Mouse (Mus musculus) megakaryocyte-erythroid progenitor cell, adult 5-6 weeks (primary cell): ENCODE results near the gene Gm47955. TPM values are rescaled to one million over a fixed set of nuclear protein-coding genes. Genes with fewer than 3 reads are reported as not detected.
"Not testable (repeated sequence)": the region's sequence is repeated elsewhere in the genome, so short reads cannot be mapped to it uniquely, and the experiment has no call there.

ENCODE experiments used
- ATAC-seq: replicated peaks from 2 replicates; pipeline ENCODE4 v1.8.0; 2016; ENCODE audit warnings: mild to moderate bottlenecking, inconsistent platforms; ENCODE audit not compliant: severe bottlenecking, poor library complexity, low FRiP score, low TSS enrichment
- total RNA-seq, 2 experiments: library from RNA; stranded (forward) in 1 of 2; stranded (reverse) in 1 of 2; fragments of 200-1000, 215-1000 nt in 1 of 2; fragments of >200 nt in 1 of 2; fragmentation: Nextera tagmentation in 1 of 2; gene quantifications; 2 replicates each; pipeline ENCODE4 v1.2.3; 2014 to 2017

The Gm47955 gene
- total RNA-seq, 2 experiments from 2014 or later, result not detected

GRCm38 (mm10) chr1:82991062-82991461 is 31.0 kb downstream of the Gm47955 start:
- ATAC-seq, result no peak

- ATAC-seq, result no peak
Measured at GRCm38 (mm10) chr1:82991596-82991995, 31.5 kb downstream of the Gm47955 start.

GRCm38 (mm10) chr1:82992093-82992492 is 32.0 kb downstream of the Gm47955 start:
- no peak for ATAC-seq

- ATAC-seq, result no peak
Measured at GRCm38 (mm10) chr1:82993947-82994346, 33.9 kb downstream of the Gm47955 start.

- ATAC-seq, result not testable (repeated sequence)
Measured at GRCm38 (mm10) chr1:83000306-83000705, 40.2 kb downstream of the Gm47955 start, which contains the start of gene Gm47959. Gene Gm47959, plus strand, starts transcription at chr1:83000548.

GRCm38 (mm10) chr1:83006218-83007179 is 46.4 kb downstream of the Gm47955 start:
- no peak for ATAC-seq

GRCm38 (mm10) chr1:83007471-83007870 is 47.4 kb downstream of the Gm47955 start:
- no peak for ATAC-seq

Other genes with a start within 250 kb of the Gm47955 start
- gene Mff, start 235.4 kb upstream of the Gm47955 start, total RNA-seq (2014; fragmentation: Nextera tagmentation), result 106 and 145 TPM in 2 replicates
- 77.1 and 95.3 TPM in 2 replicates for gene Mff, start 235.4 kb upstream of the Gm47955 start, total RNA-seq (2017)
- gene Tm4sf20, start 191.8 kb upstream of the Gm47955 start, total RNA-seq (2014; fragmentation: Nextera tagmentation), result not detected in 2 replicates
- gene Tm4sf20, start 191.8 kb upstream of the Gm47955 start, total RNA-seq (2017), result not detected in 2 replicates
- gene Gm47791, start 189.0 kb upstream of the Gm47955 start, total RNA-seq (2014; fragmentation: Nextera tagmentation), result not detected in 2 replicates
- not detected in 2 replicates for gene Gm47791, start 189.0 kb upstream of the Gm47955 start, total RNA-seq (2017)
- gene Agfg1, start 120.8 kb upstream of the Gm47955 start, total RNA-seq (2014; fragmentation: Nextera tagmentation), result 30.1 and 39.6 TPM in 2 replicates
- gene Agfg1, start 120.8 kb upstream of the Gm47955 start, total RNA-seq (2017), result 32.5 and 42.1 TPM in 2 replicates
- not detected in 2 replicates for gene A030005L19Rik, start 47.0 kb upstream of the Gm47955 start, total RNA-seq (2014; fragmentation: Nextera tagmentation)
- not detected in 2 replicates for gene A030005L19Rik, start 47.0 kb upstream of the Gm47955 start, total RNA-seq (2017)
- not detected in 2 replicates for gene A030014E15Rik, start 35.4 kb upstream of the Gm47955 start, total RNA-seq (2014; fragmentation: Nextera tagmentation)
- gene A030014E15Rik, start 35.4 kb upstream of the Gm47955 start, total RNA-seq (2017), result not detected in 2 replicates
- gene Gm6217, start 28.9 kb upstream of the Gm47955 start, total RNA-seq (2014; fragmentation: Nextera tagmentation), result not detected in 2 replicates
- not detected in 2 replicates for gene Gm6217, start 28.9 kb upstream of the Gm47955 start, total RNA-seq (2017)
- gene A030003K21Rik, start 16.9 kb upstream of the Gm47955 start, total RNA-seq (2014; fragmentation: Nextera tagmentation), result not detected in 2 replicates
- gene A030003K21Rik, start 16.9 kb upstream of the Gm47955 start, total RNA-seq (2017), result not detected in 2 replicates
- gene Gm7544, start 4.3 kb upstream of the Gm47955 start, total RNA-seq (2014; fragmentation: Nextera tagmentation), result not detected in 2 replicates
- not detected in 2 replicates for gene Gm7544, start 4.3 kb upstream of the Gm47955 start, total RNA-seq (2017)
- not detected in 2 replicates for gene Gm47959, start 40.3 kb downstream of the Gm47955 start, total RNA-seq (2014; fragmentation: Nextera tagmentation)
- not detected in 2 replicates for gene Gm47959, start 40.3 kb downstream of the Gm47955 start, total RNA-seq (2017)
- not detected in 2 replicates for gene Slc19a3, start 78.2 kb downstream of the Gm47955 start, total RNA-seq (2014; fragmentation: Nextera tagmentation)
- not detected in 2 replicates for gene Slc19a3, start 78.2 kb downstream of the Gm47955 start, total RNA-seq (2017)
- not detected in 2 replicates for gene Krtap28-10, start 82.2 kb downstream of the Gm47955 start, total RNA-seq (2014; fragmentation: Nextera tagmentation)
- not detected in 2 replicates for gene Krtap28-10, start 82.2 kb downstream of the Gm47955 start, total RNA-seq (2017)
- not detected in 2 replicates for gene Gm47969, start 84.6 kb downstream of the Gm47955 start, total RNA-seq (2014; fragmentation: Nextera tagmentation)
- not detected in 2 replicates for gene Gm47969, start 84.6 kb downstream of the Gm47955 start, total RNA-seq (2017)
- gene A030005K14Rik, start 99.1 kb downstream of the Gm47955 start, total RNA-seq (2014; fragmentation: Nextera tagmentation), result not detected in 2 replicates
- gene A030005K14Rik, start 99.1 kb downstream of the Gm47955 start, total RNA-seq (2017), result not detected in 2 replicates
- gene Krtap28-13, start 100.6 kb downstream of the Gm47955 start, total RNA-seq (2014; fragmentation: Nextera tagmentation), result not detected in 2 replicates
- not detected in 2 replicates for gene Krtap28-13, start 100.6 kb downstream of the Gm47955 start, total RNA-seq (2017)
- not detected in 2 replicates for gene Ccl20, start 156.5 kb downstream of the Gm47955 start, total RNA-seq (2014; fragmentation: Nextera tagmentation)
- not detected in 2 replicates for gene Ccl20, start 156.5 kb downstream of the Gm47955 start, total RNA-seq (2017)
- not detected in 2 replicates for gene Daw1, start 199.5 kb downstream of the Gm47955 start, total RNA-seq (2014; fragmentation: Nextera tagmentation)
- gene Daw1, start 199.5 kb downstream of the Gm47955 start, total RNA-seq (2017), result not detected in 2 replicates